Mouse (Mus musculus) gastrocnemius, postnatal 36 days (tissue): ENCODE results near the gene Tle3. TPM values are rescaled to one million over a fixed set of nuclear protein-coding genes. Genes with fewer than 3 reads are reported as not detected.

ENCODE experiments used
- DNase-seq, 2 experiments: peaks; one replicate each; pipeline ENCODE4 v3.0.0; 2022
- intact Hi-C: fragments of 180-260 bp; cut with DNase I; formaldehyde crosslinking; loops from one replicate; pipeline ENCODE4 v1.15.1; 2025
- total RNA-seq, 2 experiments: library from RNA; stranded (reverse); gene quantifications; 2 replicates each; pipeline ENCODE4 v1.2.3; 2021

The Tle3 gene
- total RNA-seq, 2 experiments from 2014 or later = 6.3 to 7.0 TPM

DNA sequence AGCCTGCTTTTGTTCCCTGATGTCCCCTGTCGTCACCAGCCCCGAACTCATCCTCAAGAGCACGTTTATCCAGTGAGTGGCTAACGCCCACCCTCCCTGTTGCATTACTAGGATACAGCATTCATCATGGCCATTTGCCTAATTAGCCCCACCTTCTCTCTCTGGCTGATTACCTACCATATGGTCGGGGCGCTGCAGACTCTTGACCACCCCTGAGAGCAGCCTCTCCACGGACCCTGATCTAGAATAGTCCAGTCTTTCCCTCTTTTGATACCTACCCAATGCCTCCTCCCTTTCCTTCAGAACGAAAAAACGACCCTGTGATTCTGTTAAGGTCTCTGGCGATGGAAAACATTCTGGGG is 85.0 kb downstream of the Tle3 start:
- no peak for DNase-seq
- intact Hi-C loops = no loop called here

DNA sequence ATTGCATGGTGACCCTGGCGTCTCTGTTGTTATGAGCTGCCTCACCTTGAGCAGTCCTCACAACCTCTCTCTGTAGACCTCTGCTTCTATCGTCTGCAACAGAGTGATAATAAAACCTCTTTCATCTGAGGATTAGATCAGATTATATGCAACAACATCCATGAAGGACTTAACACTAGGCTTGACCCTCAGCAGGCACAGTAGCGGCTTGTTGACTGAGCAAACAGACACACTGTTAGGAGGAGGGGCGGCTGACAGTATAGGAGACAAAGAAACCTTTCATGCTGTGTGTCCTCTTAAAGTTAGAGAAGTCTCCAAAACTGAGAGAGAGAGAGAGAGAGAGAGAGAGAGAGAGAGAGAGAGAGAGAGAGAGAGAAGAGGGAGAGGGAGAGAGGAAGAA is 89.7 kb downstream of the Tle3 start:
- intact Hi-C loops = no loop called here
- no peak for DNase-seq

DNA sequence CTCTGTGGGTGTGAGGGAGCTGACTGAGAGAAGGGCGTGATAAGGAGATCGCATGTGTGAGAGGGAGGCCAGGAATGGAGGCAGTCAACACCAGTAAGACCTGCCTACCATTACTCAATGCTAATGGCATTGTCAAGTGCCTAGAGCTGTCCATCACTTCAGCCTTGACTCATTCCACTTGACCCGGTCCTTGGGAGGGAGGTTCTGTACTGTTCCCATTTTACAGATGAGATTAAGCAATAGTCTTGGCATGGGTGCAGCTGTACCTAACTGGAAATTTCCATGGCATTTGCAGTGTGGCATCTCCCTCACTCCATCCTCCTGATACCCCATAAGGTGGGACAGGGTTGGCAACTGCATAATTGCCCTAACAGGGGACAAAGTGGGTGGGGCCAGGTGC is 95.3 kb downstream of the Tle3 start:
- no peak for DNase-seq
- intact Hi-C loops = no loop called here
